Mouse (Mus musculus) liver (tissue): ENCODE measurements around the gene Rnf123.

ENCODE experiments used
- DNase-seq: peaks from one replicate; pipeline ENCODE4 v3.0.0-alpha.2; 2020; ENCODE audit warnings: mixed read lengths

Rnf123 gene

DNA sequence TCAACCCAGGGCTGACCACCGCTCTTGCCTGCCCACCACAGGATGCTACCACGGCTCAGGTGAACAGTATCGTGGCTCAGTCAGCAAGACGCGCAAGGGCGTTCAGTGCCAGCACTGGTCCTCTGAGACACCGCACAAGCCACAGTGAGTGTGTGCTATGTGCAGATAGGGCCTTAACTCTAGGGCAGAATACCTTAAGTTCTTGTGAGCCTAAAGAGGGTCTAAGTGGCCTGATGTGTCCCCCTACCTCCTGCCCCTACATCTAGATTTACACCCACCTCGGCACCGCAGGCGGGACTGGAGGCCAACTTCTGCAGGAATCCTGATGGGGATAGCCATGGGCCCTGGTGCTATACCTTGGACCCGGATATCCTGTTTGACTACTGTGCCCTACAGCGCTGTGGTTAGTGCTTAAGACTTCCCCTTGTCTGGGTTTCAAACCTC is at the start of gene Rnf123:
Rnf123 (minus strand) TSS at position 359 of the 444 bp plus-strand sequence.
- DNase-seq = peak; percentile 79

- DNase-seq = no peak
Measured at GRCm38 (mm10) chr9:108132373-108132772, 49.2 kb upstream of the Rnf123 start.

DNA sequence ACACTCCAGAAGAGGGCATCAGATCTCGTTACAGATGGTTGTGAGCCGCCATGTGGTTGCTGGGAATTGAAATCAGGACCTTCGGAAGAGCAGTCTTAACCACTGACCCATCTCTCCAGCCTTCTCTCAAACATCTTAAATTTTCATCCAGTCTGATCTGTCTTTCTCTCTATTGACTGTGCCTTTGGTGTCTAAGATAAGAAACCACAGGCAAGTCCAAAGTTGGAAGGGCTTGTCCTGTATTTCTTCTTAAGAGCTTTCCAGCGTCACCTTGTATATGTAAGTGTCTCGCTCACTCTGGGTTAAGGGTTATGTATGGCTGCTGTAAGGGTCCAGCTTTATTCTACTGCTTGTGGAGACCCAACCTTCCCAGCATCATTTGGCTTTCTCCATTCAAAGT is 48.4 kb upstream of the Rnf123 start:
- no peak for DNase-seq

DNA sequence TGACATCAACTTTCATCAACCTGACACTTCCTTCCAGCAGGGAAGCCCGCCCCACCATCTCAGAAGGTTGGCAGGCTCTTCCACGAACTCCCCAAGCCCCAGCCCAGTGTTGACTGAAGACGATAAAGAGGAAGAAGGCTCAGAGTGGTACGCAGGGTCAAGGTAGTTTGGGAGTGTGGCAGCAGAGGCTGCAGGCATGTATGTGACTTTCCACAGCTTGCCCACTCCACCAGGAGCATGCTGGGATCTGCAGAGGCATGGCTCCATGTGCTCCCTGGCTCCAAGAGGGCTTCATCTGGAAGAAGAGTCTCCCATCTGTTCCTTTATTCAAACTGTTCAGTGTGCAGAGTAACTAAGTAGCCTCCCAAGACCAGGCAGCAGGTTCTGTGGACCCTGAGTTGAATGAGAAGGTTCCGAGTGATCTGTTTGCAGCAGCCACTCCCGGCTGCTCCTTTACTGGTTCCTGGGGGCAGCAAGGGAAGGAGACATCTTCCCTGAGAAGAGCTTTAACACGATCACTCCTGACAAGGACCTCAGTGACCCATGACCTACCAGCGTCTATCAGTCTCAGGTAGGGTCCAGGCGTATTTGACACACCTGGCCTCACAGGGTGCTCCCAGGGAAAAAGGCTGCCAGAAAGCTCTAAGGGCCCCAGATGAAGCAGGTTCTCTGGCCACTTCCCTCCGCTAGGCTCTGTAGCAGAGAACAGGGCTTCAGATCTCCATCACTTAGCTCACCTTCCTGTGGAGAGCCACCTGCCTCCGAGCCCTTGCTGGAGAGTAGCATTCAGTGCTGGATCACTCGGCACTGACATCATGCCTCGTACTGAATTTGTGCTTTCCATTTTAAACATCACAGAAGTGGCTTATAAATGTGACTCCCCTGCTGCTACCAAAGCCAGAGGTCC is 46.1 kb upstream of the Rnf123 start:
- no peak for DNase-seq

- no peak for DNase-seq
Measured at GRCm38 (mm10) chr9:108128248-108128647, 45.1 kb upstream of the Rnf123 start.

- no peak for DNase-seq
Measured at GRCm38 (mm10) chr9:108126436-108127180, 43.5 kb upstream of the Rnf123 start.

- DNase-seq = no peak
Measured at GRCm38 (mm10) chr9:108125731-108126130, 42.6 kb upstream of the Rnf123 start.

- no peak for DNase-seq
Measured at GRCm38 (mm10) chr9:108123916-108124315, 40.8 kb upstream of the Rnf123 start.

DNA sequence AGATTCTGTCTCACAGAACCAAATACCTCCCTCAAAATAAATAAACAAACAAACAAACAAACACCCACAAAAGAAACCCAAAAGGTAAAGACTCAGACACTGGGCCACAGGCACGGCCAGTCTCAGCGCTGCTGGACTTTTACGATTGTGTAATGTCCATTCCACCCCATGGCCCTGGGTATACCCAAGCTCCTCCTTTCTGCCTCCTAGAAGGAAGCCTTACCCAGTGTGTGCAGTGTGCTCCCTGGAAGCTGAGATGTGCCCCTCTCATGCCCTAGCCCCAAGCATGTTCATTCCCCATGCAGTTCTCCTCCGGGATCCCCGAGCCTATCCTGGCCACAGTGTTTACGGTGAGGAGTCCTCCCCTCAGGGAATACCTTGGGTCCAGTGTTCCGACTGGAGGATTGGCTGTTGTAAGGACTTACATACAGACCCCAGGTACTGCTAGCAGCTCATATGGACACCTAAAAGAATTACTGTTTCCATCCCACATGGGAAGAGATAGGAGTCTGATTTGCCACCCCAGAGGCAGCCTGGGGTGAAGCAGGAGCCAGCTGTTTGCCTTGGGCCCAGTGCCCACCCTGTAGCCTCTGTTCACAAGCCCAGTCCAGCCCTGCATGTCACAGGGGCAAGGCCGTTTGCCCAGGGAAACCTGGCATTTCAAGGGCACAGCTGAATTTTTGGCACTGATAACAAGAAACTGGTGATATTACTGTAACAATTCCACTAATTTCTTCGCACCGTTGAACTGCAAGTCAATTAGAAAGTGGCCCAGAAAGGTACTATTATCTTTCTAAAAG is 38.2 kb upstream of the Rnf123 start:
- DNase-seq = no peak

- DNase-seq = no peak
Measured at GRCm38 (mm10) chr9:108120671-108121070, 37.5 kb upstream of the Rnf123 start.

GRCm38 (mm10) chr9:108119891-108120411 is 36.8 kb upstream of the Rnf123 start:
- DNase-seq = peak; percentile 40

DNA sequence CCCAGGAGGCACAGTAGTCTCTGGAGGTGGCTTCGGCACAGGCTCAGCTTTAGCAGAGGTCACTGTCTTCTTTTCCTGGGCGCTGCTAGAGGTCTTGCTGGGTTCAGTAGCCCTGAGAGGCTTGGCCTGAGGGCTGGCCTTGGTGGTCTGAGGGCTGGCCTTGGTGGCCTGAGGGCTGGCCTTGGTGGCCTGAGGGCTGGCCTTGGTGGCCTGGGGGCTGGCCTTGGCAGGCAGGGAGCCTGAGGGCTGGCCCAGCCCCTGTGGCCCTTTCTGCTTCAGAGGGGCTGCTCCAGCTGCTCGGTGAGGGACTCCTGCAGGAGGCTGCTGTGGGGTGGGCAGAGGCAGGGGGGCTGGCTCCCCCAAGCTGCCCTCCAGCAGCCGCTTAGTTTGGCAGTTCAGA is 34.0 kb upstream of the Rnf123 start:
- DNase-seq = no peak

DNA sequence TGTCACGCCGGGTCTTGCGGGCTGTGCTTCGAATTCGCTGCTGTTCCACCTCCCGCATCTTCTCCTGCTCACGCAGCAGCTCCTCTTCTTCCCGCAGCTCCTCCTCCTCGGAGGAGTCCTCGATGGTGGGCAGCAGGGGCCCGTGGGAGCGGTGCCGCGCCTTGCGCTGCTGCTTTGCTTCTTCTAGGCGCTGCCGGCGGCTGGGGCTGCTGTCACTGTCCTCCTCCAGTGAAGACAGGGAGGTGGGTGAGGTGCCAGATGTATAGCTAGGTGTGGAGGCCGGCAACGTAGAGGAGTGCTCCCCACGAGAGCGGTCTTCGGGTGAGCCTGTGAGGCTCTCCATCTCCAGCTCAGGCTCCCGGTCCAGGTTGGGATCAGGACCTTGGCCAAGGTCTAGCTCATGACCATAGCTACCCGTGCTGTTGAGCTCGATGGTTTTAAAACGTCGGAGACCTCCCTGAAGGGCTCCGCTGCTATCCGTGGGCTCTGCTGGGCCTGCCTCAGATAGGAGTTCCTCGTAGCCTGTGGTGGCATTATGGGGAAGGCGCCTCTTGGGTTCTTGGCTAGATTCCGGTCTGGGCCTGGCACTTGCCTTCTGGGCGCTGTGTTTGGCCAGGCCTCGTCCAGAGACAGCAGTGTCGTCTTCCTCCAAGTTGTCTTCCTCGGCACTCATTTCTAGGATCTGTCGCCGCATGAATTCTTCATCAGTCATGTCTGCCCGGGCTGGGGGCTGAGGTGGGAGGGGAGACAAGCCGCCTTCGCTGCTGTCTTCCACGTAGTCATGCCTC is 32.3 kb upstream of the Rnf123 start:
- DNase-seq = no peak

DNA sequence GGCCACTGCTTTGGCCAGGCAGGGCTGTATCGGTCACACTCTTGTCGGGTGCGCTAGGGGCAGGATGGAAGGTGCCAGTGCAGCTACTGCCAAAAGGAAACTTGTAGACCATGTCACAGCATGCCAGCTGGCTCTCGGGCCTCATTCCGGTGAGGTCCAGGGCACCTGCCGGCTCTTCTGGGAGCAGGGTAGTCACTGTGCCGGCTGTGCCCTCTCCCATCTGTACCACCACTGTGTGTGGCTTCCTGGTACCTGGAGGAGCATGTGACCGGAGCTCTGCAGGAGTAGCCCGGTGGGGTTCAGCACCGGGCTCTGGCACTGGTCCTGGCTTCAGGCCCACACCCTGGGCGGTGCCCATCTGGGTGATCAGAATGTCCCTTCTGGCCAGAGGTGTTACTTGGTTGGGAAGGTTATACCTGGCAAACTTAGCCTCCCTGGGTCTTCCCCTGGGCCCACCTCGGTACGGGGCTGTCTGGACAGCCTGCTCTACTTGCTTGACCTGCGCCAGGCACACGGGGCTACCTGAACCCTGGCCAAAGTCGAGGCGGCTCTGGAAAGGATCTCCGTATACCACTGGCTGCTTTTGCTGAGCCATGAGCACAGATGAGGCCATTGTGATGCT is 29.7 kb upstream of the Rnf123 start:
- DNase-seq = no peak

DNA sequence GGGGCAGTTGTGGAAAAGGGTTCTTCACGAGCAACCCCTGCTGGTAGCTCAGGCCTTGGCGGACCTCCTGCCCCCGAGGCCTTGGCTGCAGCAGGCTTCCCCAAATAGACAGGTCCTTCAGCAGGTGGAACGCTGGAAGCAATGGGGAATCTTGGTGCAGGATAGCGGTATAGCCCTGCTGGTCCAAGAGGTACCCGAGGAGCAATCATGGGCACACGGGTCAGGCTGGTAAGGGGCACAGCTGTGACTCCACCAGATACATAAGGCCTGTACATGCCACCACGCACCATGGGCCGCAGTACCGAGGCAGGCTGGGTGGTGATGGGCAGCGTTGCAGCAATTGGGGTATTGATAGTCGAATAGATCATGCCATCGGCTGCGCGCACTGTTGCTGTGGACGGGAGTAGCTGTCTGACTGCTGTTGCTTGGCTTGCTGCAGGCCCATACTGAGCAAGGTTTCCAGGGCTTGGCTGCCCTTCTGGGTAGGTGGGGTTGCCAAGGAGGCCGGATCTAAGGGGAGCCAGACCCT is 28.5 kb upstream of the Rnf123 start:
- DNase-seq = no peak

GRCm38 (mm10) chr9:108111101-108111592 is 28.0 kb upstream of the Rnf123 start:
- peak; percentile 35 for DNase-seq

- DNase-seq = no peak
Measured at GRCm38 (mm10) chr9:108110160-108110559, 27.0 kb upstream of the Rnf123 start.

- DNase-seq = no peak
Measured at GRCm38 (mm10) chr9:108107867-108108266, 24.7 kb upstream of the Rnf123 start.

- DNase-seq = no peak
Measured at GRCm38 (mm10) chr9:108106090-108106489, 22.9 kb upstream of the Rnf123 start.

DNA sequence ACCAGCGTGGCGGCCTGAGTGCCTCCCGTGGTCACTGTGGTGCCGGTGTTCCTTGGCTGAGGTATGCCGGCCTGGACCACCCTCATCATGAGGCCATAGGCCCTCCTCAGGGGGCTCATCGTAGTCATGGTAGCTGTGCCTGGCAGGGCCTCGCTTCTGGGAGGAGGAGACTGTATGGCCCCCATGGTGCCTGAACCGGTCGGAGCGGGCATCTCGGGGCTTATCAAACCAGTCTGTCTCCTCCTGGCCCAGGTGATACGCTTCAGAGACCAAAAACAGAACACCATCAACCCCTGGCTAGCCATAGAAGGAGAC is 22.4 kb upstream of the Rnf123 start:
- no peak for DNase-seq
